Mouse (Mus musculus): ENCODE results near the gene Srpx. TPM values are rescaled to one million over a fixed set of nuclear protein-coding genes. Genes with fewer than 3 reads are reported as not detected.

The Srpx gene
- 1 to 10 TPM; 5.7 to 8.1 TPM for total RNA-seq (2021)
- long read RNA-seq, experiment 1, partial matches to known transcripts = 0 of 2 reads
- long read RNA-seq, experiment 1, other reads (novel, unspliced or antisense) = 1 of 2 reads
- long read RNA-seq, experiment 2, partial matches to known transcripts = 0 of 4 reads
- long read RNA-seq, experiment 2, other reads (novel, unspliced or antisense) = 0 of 4 reads

DNA sequence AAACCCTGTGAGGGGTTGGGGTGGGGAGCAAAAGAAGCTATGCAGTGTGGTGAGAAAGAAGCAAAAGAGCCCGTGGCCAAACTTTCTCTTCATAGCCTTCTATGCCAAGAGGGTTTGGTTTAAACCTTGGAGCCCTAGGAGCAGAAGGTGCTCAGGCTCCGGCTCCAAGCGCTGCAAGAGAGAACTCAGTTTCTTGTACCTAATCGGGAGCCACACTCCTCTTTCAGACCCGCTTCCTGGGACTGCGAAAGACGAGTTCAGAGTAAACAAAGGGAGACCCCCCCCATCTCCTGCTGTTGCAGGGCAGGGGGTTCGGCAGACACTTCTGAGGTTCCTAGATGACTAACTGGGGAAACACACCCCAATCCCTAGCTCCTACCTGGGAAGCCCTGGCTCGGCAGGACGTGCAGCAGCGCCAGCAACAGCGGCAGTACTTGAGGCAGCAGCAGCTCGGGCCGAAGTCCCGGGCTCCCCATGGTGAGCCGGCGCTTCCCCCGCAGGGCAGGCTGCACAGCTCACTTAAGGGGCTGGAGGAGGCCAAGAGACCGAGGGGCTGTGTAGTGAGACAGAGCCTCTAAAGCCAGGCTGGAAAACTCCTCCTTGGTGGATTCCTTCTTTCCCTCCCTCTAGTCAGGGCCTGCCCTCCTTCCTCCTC, at the start of gene Srpx:
Gene Srpx, minus strand, starts transcription at position 645 of the 655 bp plus-strand sequence.
- no peak for DNase-seq

DNA sequence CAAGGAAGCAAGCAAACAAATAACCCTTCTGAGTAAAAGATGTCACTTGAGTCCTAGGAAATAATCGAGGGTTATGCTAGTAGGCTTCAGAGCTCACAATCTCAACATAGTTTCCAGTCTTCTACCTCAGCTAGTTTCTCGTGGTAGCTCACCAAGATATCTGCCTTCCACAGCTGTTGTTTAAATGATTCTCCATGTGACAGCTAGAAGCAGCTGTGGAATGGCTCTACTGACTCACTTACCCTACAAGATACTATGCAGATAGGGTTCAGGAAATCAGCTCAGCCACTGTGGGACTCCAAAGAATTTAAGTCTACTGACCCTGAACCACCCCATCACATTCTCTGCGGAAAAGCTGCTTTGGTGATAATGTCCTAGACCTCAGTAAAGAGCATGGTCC, 34.9 kb upstream of the Srpx start:
- DNase-seq = no peak

DNA sequence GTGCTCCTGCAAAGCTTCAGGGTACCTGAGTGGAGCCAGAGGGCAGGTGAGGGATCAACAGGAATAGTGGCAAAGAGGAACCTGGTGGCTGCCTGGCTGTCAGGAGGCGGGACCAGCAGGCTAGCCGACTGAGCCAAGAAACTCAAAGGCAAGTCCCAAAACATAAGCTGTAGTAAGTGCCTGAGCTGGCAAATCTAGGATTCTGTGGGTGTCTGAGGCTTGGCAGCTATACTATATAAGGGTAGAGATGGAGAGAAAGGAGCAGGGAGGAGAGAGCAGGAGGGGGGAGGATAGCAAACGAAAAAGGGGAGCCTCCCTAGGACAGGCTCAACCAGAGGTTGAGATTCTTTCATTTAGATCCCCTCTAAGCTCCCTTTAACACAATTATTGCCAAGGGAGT, 1.7 kb downstream of the Srpx start:
- no peak for DNase-seq

DNA sequence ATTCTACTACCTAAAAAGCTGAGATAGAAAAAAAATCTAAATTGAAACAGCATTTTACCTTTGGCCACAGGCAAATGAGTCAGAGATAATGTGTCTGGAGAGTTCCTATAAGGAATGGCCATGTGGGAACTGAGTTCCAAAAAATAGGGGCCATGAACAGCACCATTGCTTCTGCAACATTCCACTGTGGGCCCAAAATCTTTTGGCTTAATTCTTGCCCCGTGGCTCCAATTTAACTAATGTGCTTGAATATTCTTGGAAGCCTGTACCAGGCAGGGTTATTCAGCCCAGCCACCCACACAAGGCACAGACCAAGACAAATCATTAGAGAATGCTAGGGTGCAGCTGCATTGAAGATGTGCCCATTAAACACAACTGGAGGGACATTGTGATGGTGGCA, 6.8 kb downstream of the Srpx start:
- DNase-seq = no peak

DNA sequence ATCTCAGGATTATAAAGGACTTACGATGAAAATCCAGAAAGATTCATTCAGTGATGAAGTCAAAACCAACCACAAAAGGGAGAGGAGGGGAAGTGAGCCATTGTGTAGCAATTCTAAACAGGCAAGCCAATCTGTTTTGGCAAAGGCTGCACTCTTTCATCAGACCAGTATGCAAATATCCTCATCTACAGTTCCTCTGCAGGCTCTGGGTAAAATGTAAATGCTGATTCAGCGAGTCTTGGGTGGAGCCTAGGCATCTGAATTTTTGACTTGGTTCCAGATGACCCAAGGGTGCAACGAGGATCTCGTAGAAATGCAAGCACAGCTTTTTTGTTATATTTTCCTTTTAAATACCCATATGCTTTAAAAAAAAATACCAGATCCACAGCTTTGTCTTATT, 9.0 kb downstream of the Srpx start:
- no peak for DNase-seq

DNA sequence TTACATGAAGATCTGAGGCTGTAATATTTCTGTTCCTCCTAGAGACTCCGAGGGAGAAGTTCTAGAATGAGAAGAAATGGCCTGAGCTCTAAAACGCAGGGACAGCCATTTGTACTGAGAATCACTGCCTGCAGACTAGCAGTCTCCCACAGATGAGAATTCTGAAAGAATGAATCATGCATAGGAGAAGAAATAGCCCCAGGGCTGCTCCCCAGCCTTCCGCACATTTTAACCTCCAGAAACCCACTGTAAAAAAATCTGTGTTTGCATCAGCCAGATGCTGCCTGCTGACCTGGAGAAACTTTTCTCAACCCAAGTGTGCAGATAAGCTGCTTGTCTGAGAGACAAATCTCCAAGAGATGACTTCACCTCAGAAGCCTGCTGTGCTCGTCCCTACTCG, 12.0 kb downstream of the Srpx start:
- DNase-seq = no peak

DNA sequence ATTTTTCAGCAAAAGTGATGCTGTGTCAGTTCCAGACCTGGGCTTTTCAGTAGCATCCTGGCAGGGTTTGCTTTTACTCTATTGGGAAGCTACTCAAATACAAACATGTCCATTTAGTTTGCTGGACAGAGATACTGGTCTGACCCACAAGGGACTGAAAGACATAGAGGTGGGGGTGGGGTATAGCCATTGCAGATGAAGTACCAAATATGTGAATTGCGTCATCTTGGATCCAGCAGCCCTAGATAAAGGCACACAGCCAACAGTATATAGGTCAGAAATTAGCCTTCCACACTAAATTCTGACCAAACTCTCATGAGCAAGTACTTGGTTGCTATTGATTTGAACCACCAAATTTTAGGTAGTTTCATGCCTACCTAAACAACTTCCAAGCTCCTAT, 14.8 kb downstream of the Srpx start:
- no peak for DNase-seq

DNA sequence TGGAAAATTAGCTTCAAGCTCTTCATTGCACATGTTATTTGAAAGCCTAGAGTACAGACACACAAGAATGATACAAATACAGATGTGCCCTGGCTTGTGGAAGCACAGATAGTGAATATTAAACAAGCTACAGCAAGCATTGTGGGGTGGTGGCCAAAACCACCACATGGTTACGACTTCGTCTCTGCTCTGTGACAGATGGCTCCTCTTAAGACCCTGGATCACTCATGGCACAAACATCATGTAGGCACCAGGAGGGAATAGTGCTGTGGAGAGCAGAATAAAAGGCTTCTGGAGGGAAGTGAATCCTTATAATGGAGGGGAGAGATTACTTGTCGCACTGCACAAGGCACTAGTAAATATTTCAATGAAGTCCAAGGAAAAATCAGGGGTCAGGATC, 21.7 kb downstream of the Srpx start:
- no peak for DNase-seq

DNA sequence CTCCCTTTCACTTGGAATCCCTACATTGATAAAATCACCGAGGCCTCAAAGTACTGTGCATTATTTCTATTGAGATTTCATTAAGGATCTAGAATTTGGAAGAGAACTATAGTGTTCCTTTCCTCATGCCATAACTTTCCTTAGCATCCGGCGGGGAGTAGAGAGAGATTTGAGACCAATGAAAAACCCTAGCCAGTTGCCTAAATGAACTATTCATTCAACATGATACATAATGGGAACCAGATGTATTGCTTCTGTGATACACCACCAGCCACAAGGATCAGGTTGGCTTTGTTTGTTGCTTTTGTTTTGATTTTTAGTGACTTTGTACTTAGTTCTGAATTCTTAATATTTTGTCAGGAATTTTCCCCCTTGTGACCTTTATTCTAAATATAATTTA, 37.1 kb downstream of the Srpx start:
- no peak for DNase-seq

DNA sequence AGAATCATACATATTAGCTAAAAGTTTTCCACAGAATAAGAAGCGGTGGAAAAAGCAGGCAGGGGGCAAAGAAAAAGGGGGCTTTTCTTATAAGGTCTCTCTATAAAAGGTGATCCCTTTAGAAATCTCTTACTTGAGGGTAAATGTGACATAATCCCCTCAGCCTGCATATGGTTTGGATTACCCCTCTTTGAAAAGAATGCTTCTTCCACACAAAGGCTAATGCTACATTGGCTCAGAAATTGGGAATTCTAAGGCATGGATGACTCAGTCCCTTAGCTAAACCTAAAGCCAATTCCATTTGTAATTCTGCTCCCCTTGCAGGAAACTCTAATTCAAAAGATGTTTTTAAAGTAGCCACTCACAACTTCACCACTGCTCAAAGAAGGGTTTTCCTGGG, 37.5 kb downstream of the Srpx start:
- DNase-seq = no peak

DNA sequence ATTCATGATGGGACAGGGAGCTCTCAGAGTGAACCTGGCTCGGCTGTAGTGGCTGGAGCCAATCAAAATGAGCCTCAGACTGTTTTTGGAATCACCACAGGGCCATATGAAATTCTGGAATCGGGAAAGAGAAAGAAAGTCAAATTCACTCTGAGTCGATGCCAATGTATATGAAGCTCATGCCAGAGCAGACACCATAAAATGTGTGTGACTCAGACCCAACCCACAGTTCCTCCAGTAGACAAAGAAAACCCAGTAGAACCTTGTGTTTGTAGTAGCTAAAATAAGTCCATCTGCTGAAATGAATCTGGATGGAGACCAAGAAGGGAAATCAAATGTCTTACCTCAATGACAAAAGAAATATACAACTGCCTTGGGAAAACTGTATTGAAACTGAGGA, 43.5 kb downstream of the Srpx start:
- DNase-seq = no peak

DNA sequence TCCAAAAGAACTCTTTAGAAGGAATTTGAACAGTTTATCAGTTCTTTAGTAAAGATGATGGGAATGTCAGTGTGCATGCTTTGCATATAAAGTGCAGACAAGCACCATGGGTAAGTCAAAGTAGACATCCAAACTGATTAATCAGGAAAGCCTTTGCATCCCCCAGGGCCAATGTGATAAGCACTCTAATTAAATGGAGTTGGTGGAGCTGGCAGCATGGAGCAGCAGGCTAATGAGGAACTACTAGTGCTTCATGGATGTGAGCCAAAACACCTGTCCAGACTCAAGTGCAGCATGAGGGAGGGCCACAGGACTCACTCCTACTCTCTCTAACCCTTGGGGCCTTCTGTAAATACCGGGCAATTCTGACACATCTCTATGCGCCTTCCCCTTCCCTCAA, 46.0 kb downstream of the Srpx start:
- no peak for DNase-seq

DNA sequence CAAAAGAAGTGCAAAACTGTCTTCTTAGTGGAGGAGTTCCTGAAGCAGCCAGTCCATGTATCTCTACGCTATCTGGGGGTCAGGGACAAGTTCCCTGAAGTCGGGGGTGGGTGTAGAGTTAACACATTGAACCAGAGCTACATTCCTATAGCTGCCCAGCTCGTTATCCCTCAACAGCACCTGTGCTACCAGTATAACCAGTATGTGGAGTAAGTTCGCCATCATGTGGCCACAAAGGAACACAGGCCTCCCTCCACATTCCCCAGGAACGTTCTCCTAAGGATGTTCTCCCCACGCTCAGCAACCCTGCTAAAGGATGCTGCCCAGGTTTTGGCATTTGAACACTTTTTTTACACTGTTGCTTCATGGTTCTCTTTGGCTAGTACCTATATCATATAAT, 46.8 kb downstream of the Srpx start:
- DNase-seq = no peak

DNA sequence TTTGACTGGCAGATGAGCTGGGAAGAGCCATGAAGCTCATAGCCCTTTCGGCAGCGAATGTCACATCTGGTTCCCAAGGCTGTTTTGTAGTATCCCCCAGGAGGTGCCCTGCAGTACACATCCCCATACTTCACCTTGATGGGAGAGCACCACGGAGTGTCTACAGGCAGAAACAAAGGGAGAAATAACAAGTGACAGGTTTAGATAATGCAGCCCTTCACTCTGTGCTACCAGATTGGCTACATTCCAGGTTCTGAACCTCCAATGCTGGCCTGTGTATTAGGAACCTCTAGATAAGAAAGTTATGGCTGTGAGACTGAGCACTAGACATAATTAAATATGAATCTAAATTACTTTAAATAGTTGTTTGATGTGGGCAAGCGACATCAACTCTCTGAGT, 48.1 kb downstream of the Srpx start:
- no peak for DNase-seq

DNA sequence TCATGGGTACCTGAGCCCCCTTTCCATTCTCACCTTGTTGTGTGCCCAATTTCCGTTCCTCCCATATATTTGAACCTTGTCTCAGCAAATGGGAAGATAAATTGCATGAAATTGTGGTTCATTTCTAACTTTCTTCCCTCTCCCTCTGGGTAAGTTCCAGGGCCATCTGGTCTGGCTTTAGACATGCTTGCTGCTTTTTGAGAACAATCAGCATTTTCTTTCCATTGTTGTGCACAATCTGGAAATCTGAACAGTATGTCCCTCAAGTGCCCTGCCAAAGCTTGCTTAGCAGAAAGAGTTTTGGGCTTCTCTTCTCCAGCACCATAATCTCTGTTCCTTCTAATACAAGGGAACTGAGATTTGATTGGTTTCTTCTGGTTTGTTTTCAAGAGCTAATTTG, 53.7 kb downstream of the Srpx start:
- peak; percentile 34 for DNase-seq

DNA sequence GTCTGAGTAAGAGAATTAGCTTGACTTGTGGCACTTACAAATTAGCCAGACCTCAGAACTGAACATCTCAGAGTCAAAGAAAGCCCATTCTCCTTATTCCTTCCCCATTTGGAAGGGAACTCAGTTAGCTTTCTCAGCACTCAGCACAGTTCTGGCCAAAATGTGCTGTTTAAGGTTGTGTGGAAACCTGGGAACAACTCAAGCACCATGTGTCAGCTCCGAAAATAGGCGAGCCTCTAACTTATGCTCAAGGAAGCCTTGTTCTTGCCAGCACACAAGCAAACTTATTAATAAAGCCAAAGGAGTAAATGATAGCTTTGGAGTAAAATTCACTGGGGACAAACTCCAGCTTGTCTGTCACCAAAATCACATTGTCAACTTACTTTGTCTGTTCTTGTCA, 54.1 kb downstream of the Srpx start:
- peak; percentile 22 for DNase-seq

DNA sequence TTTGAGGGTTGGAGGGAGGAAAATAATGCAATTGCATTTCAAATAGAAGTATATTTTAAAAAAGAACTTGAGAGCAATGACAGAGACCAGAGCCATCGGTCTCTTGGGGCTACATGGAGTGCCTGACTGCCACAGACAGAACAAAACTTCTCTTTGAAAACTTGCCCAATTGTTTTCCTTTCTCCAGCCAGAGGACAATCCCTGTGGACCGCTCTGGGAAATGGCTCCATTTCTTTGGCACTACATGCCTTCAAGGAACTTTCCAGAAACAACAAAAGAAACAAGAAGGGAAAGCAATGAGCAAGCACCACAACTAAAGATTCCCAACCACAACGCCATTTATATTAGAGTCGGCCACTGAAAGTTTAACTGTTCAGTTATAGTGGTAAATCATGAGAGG, 55.3 kb downstream of the Srpx start:
- DNase-seq = peak; percentile 13

DNA sequence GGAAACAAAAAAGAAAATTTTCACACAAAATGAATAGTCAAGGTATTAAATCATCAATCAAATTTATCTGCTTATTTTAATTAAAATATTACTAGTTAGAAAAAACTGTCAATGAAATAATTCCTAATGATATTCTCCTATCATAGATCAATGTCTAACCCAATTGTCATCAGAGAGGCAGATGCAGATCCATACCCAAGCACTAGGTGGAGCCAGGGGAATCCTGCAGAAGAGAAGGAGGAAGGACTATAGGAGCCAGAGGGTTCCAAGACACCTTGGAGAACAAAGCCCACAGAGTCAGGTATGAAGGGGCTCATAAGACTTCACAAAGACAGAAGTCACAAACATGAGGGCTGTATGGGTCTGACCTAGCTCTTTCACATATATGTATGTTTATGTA, 82.8 kb downstream of the Srpx start:
- no peak for DNase-seq

DNA sequence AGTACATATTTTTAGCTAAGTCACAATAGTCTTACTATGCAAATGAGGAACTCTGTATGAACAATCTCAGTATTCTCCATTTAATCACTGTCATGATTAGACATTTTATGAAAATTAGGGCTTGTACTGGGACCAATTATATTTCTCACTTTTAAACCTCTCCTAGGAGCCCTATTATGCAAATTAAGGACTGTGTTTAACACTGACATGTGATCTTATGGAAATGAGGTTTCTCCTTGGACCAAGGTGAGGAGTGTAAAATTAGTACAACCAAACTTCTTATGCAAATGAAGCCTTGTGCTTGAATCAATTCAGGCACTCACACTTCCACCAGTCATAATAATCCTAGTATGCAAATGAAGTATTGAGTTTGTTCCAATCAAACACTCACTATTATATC, 107.3 kb downstream of the Srpx start:
- DNase-seq = no peak

DNA sequence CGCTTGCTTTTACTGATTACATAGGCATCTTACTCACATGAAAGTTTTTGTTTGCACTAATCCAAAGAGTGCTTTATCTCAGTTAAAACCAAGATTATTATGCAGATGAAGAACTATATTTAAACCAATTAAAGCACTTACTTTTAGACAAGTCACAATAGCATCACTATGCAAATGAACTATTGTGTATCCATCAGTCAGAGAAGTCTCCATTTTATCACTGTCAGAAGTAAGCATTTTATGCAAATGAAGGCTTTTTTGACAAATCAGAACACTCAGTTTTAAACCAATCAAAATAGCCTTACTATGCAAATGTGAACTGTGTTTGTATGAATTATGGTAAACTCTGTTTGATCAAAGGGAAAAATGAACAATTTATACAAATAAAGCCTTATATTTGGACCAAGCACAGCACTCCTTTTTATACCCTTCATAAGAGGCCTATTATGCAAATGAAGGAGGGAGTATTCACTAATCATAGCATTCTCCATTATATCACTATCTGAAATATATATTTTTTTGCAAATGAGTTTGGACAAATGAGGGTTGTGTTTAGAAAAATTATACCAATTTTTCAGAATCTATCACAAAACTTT, 109.7 kb downstream of the Srpx start:
- DNase-seq = no peak

DNA sequence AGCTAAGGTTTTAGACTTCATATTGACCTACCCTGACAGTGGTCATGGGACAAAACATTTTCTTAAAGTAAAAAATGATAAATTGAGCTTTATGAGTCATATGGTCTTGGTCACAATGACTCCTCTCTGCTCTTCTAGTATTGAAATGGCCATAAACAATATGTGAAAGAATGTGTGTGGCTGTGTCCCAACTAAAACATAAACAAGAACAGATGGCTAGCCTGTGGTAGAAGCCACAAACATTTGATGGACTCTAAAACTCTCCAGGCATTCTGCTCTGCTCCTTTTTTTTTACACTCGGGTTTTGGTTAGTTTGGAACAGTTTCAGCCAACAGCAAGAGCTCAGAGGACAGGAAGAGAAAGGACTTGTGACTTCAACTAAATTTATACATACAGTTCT, 111.6 kb downstream of the Srpx start:
- DNase-seq = no peak

DNA sequence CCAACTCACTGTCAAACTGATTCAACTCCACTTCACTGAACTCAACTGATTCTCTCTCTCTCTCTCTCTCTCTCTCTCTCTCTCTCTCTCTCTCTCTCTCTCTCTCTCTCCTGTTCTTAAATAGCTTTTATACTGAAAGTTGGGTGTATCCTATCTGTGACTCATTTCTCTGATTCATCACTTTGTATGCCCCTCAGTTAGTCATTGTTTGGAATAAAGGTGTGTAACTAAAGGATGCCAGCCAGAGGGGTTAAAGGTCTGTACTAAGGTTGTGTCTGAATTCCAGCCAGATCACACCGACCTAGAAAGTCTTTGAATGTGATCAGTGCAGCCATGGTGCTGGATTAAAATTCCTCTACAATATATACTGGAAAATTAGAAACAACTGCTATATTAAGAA, 116.8 kb downstream of the Srpx start:
- no peak for DNase-seq
